Mouse (Mus musculus): ENCODE measurements around the gene Ak1. TPM values are rescaled to one million over a fixed set of nuclear protein-coding genes. Genes with fewer than 3 reads are reported as not detected.

Ak1 gene
- polyA plus RNA-seq (2014; fragmentation: Illumina TruSeq; extraction: RNeasy Lipid Tissue Mini Kit (QIAGEN cat#74804); ENCODE audit: insufficient read depth, low read depth, low replicate concordance) = 24.5 TPM

DNA sequence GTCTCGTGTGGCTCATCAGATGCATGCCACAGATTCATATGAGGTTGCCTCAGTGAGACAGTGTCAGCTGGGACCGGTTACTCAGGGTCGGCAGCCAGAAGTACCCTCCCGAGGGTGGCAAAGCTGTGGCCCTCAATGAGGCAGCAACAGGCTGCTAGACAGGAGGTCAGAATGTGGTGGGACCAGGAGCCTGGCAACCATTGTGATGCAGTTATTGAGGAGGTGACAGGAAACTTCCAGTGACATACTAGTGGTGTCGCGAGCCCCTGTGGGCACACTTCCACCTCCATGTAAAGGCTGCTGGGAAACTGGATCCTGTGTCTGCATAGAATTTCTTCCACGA is at the start of gene Ak1:
TSS of gene Ak1 (plus strand) at position 242 of the 343 bp plus-strand sequence.

DNA sequence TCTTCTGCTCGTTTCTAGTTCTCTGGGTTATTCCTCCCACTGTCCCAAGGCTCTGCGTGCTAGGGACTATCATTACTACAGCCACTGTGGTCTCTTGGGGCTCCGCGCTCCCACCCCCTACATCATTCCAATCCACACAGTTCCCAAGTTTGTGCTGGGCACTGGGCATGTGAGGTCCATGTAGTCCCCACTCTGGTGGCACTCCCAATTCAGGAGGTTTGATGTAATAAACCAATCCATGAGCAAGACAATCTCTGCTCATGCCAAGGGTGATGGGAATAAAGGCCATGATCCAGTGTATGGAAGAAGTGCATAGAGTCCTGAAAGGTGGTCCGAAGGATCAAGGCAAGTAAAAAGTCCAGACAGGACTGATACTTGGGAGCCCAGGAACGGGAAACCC is 47.1 kb upstream of the Ak1 start, which contains the start of gene Pip5kl1:
TSS of gene Pip5kl1 (plus strand) at position 301 of the 400 bp plus-strand sequence.

GRCm38 (mm10) chr2:32575586-32576160 is 45.9 kb upstream of the Ak1 start, which contains the start of gene 9430097D07Rik:
9430097D07Rik (minus strand) TSS chr2:32575684.

GRCm38 (mm10) chr2:32586871-32587351 is 34.6 kb upstream of the Ak1 start, which contains the start of gene St6galnac4:
St6galnac4 (plus strand) TSS chr2:32587095.

DNA sequence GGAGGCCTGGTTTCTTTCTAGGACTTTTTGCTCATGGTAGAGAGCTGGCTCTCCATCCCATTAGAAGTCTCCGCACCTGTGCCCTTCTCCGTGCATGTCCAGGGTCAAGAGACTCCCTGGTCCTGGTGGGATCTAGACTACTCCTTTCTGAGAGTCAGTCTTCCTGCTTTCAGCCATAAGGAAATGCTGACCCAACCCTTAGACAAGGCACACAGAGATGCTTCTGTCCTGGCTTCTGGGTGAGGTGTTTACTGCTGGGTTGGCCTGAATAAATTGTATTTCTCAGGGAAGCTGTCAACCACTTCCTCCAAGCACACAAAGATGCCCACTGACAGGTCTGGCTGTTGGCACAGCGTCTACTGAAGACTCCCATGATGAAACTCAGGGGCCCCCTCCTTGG is 22.1 kb upstream of the Ak1 start, which contains the start of gene St6galnac6:
TSS of gene St6galnac6 (plus strand) at position 301 of the 400 bp plus-strand sequence.

GRCm38 (mm10) chr2:32646379-32647056 is 25.0 kb downstream of the Ak1 start, which contains the start of gene Eng:
Eng (plus strand) TSS chr2:32646595.

Other genes starting within 250 kb of the Ak1 start
- 71.0 TPM for gene 1110008P14Rik, start 239.8 kb upstream of the Ak1 start, polyA plus RNA-seq (2014; fragmentation: Illumina TruSeq; extraction: RNeasy Lipid Tissue Mini Kit (QIAGEN cat#74804); ENCODE audit: insufficient read depth, low read depth, low replicate concordance)
- 253 TPM for gene Lcn2, start 233.5 kb upstream of the Ak1 start, polyA plus RNA-seq (2014; fragmentation: Illumina TruSeq; extraction: RNeasy Lipid Tissue Mini Kit (QIAGEN cat#74804); ENCODE audit: insufficient read depth, low read depth, low replicate concordance)
- gene Ptges2, start 225.9 kb upstream of the Ak1 start, polyA plus RNA-seq (2014; fragmentation: Illumina TruSeq; extraction: RNeasy Lipid Tissue Mini Kit (QIAGEN cat#74804); ENCODE audit: insufficient read depth, low read depth, low replicate concordance) = 17.7 TPM
- gene Naif1, start 171.3 kb upstream of the Ak1 start, polyA plus RNA-seq (2014; fragmentation: Illumina TruSeq; extraction: RNeasy Lipid Tissue Mini Kit (QIAGEN cat#74804); ENCODE audit: insufficient read depth, low read depth, low replicate concordance) = 1.9 TPM
- gene Slc25a25, start 170.3 kb upstream of the Ak1 start, polyA plus RNA-seq (2014; fragmentation: Illumina TruSeq; extraction: RNeasy Lipid Tissue Mini Kit (QIAGEN cat#74804); ENCODE audit: insufficient read depth, low read depth, low replicate concordance) = 16.3 TPM
- 10.6 TPM for gene Fam102a, start 86.4 kb upstream of the Ak1 start, polyA plus RNA-seq (2014; fragmentation: Illumina TruSeq; extraction: RNeasy Lipid Tissue Mini Kit (QIAGEN cat#74804); ENCODE audit: insufficient read depth, low read depth, low replicate concordance)
- 67.1 TPM for gene Dpm2, start 50.9 kb upstream of the Ak1 start, polyA plus RNA-seq (2014; fragmentation: Illumina TruSeq; extraction: RNeasy Lipid Tissue Mini Kit (QIAGEN cat#74804); ENCODE audit: insufficient read depth, low read depth, low replicate concordance)
- not detected for gene Pip5kl1, start 47.0 kb upstream of the Ak1 start, polyA plus RNA-seq (2014; fragmentation: Illumina TruSeq; extraction: RNeasy Lipid Tissue Mini Kit (QIAGEN cat#74804); ENCODE audit: insufficient read depth, low read depth, low replicate concordance)
- not detected for gene 9430097D07Rik, start 46.1 kb upstream of the Ak1 start, polyA plus RNA-seq (2014; fragmentation: Illumina TruSeq; extraction: RNeasy Lipid Tissue Mini Kit (QIAGEN cat#74804); ENCODE audit: insufficient read depth, low read depth, low replicate concordance)
- gene St6galnac4, start 34.7 kb upstream of the Ak1 start, polyA plus RNA-seq (2014; fragmentation: Illumina TruSeq; extraction: RNeasy Lipid Tissue Mini Kit (QIAGEN cat#74804); ENCODE audit: insufficient read depth, low read depth, low replicate concordance) = 13.3 TPM
- 21.6 TPM for gene St6galnac6, start 22.0 kb upstream of the Ak1 start, polyA plus RNA-seq (2014; fragmentation: Illumina TruSeq; extraction: RNeasy Lipid Tissue Mini Kit (QIAGEN cat#74804); ENCODE audit: insufficient read depth, low read depth, low replicate concordance)
- gene Eng, start 24.8 kb downstream of the Ak1 start, polyA plus RNA-seq (2014; fragmentation: Illumina TruSeq; extraction: RNeasy Lipid Tissue Mini Kit (QIAGEN cat#74804); ENCODE audit: insufficient read depth, low read depth, low replicate concordance) = 182 TPM
- gene Fpgs, start 82.4 kb downstream of the Ak1 start, polyA plus RNA-seq (2014; fragmentation: Illumina TruSeq; extraction: RNeasy Lipid Tissue Mini Kit (QIAGEN cat#74804); ENCODE audit: insufficient read depth, low read depth, low replicate concordance) = 11.3 TPM
- gene Cdk9, start 91.3 kb downstream of the Ak1 start, polyA plus RNA-seq (2014; fragmentation: Illumina TruSeq; extraction: RNeasy Lipid Tissue Mini Kit (QIAGEN cat#74804); ENCODE audit: insufficient read depth, low read depth, low replicate concordance) = 69.8 TPM
- 34.4 TPM for gene Sh2d3c, start 99.3 kb downstream of the Ak1 start, polyA plus RNA-seq (2014; fragmentation: Illumina TruSeq; extraction: RNeasy Lipid Tissue Mini Kit (QIAGEN cat#74804); ENCODE audit: insufficient read depth, low read depth, low replicate concordance)
- gene 6330409D20Rik, start 119.3 kb downstream of the Ak1 start, polyA plus RNA-seq (2014; fragmentation: Illumina TruSeq; extraction: RNeasy Lipid Tissue Mini Kit (QIAGEN cat#74804); ENCODE audit: insufficient read depth, low read depth, low replicate concordance) = 0.50 TPM
- gene Tor2a, start 135.5 kb downstream of the Ak1 start, polyA plus RNA-seq (2014; fragmentation: Illumina TruSeq; extraction: RNeasy Lipid Tissue Mini Kit (QIAGEN cat#74804); ENCODE audit: insufficient read depth, low read depth, low replicate concordance) = 28.0 TPM
- gene Ttc16, start 153.9 kb downstream of the Ak1 start, polyA plus RNA-seq (2014; fragmentation: Illumina TruSeq; extraction: RNeasy Lipid Tissue Mini Kit (QIAGEN cat#74804); ENCODE audit: insufficient read depth, low read depth, low replicate concordance) = 3.9 TPM
- gene Ptrh1, start 154.0 kb downstream of the Ak1 start, polyA plus RNA-seq (2014; fragmentation: Illumina TruSeq; extraction: RNeasy Lipid Tissue Mini Kit (QIAGEN cat#74804); ENCODE audit: insufficient read depth, low read depth, low replicate concordance) = 4.9 TPM
- gene Cfap157, start 162.7 kb downstream of the Ak1 start, polyA plus RNA-seq (2014; fragmentation: Illumina TruSeq; extraction: RNeasy Lipid Tissue Mini Kit (QIAGEN cat#74804); ENCODE audit: insufficient read depth, low read depth, low replicate concordance) = 3.9 TPM
- gene Stxbp1, start 225.5 kb downstream of the Ak1 start, polyA plus RNA-seq (2014; fragmentation: Illumina TruSeq; extraction: RNeasy Lipid Tissue Mini Kit (QIAGEN cat#74804); ENCODE audit: insufficient read depth, low read depth, low replicate concordance) = 13.0 TPM